ENCODE assay signal across 28 mouse cellular contexts in the genomic region with DNA sequence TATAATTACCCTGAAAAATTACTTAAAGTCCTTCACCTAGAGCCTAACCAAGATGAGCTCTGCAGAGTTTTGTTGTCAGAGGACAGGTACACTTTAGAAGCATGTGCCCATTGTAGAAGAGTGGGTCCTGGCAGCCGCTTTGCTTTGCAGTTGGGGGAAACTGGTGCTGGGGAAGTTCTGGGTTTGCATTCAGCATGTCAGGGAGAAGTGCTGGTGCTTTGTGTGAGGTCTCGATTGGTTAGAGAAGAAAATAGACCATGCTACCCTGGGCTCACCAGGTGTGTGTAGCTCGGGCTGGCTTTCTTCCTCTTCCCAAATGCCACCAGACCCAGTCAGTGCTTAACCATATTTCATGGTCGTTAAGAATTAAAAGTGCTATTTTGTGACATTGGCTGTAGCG. TPM values are rescaled to one million over a fixed set of nuclear protein-coding genes. Genes with fewer than 3 reads are reported as not detected.
DNase-seq lines count a peak whose midpoint lies in the region; ATAC-seq and TF ChIP-seq lines count a peak whose summit lies in the region.
"Had no signal": no experiment of that assay in that cellular context is flagged by ENCODE, and none has a peak within 500 bp of the region (broad histone marks: within the 10 kb centered on the region; RNA-seq: fewer than 3 reads in every experiment).

No protein-coding gene starts in this region.

- no peaks in the 10 kb centered on the region for H3K27me3 ChIP-seq in thymus, adult 2 months (ENCODE audit: control insufficient read depth, insufficient read depth, low read length)
- no peaks in the 10 kb centered on the region for H3K27me3 ChIP-seq in intestine, embryonic 14.5 days (replicated peaks; ENCODE audit: control insufficient read depth, insufficient read depth, low read length)
- H3K27me3 ChIP-seq in intestine, embryonic 16.5 days (replicated peaks; ENCODE audit: control insufficient read depth, insufficient read depth, low read length) = no peaks in the 10 kb centered on the region
- no peaks in the 10 kb centered on the region for H3K27me3 ChIP-seq in small intestine, adult 2 months (ENCODE audit: control insufficient read depth, insufficient read depth, low read length)
- no peaks in the 10 kb centered on the region for H3K27me3 ChIP-seq in heart, embryonic 11.5 days (ENCODE audit: control insufficient read depth, insufficient read depth, low read length)
- no peaks in the 10 kb centered on the region for H3K27me3 ChIP-seq in midbrain, embryonic 15.5 days (replicated peaks)
- H3K27me3 ChIP-seq: embryonic facial prominence, embryonic 13.5 days; embryonic facial prominence, embryonic 15.5 days; forebrain, embryonic 12.5 days; Patski had no signal

- intact Hi-C loops in gastrocnemius, adult 2 months (cut with DNase I) = no loop called here

- no peak for TF ChIP-seq CTCF in thymus, adult 2 months (IDR thresholded peaks at IDR 0.05; ENCODE audit: borderline replicate concordance, control insufficient read depth, extremely low read depth, insufficient read depth, low read length, poor library complexity)
- TF ChIP-seq CTCF in small intestine, adult 2 months (IDR thresholded peaks at IDR 0.05; ENCODE audit: extremely low read depth, insufficient read length, insufficient replicate concordance, low read depth, low read length) = no peak
- TF ChIP-seq CTCF in gastrocnemius, adult 2 months (IDR thresholded peaks at IDR 0.05) = no peak

- H3K4me2 ChIP-seq in intestine, embryonic 14.5 days (ENCODE audit: low read length) = no peak overlapping the region
- H3K4me2 ChIP-seq in intestine, embryonic 16.5 days (ENCODE audit: low read depth, low read length) = no peak overlapping the region
- no peak overlapping the region for H3K4me2 ChIP-seq in heart, embryonic 11.5 days
- H3K4me2 ChIP-seq in midbrain, embryonic 15.5 days = no peak overlapping the region
- H3K4me2 ChIP-seq: embryonic facial prominence, embryonic 13.5 days; embryonic facial prominence, embryonic 15.5 days; forebrain, embryonic 12.5 days had no signal

- WGBS in thymus, adult 2 months = 43% methylated on average over 5 of the region's 5 CpGs
- 63% methylated on average over 5 of the region's 5 CpGs for WGBS in intestine, embryonic 14.5 days
- 51% methylated on average over 5 of the region's 5 CpGs for WGBS in intestine, embryonic 16.5 days
- 26% methylated on average over 5 of the region's 5 CpGs for WGBS in small intestine, adult 2 months
- WGBS in heart, embryonic 11.5 days (ENCODE audit: insufficient replicate concordance) = 76% methylated on average over 5 of the region's 5 CpGs
- 81% methylated on average over 5 of the region's 5 CpGs for WGBS in midbrain, embryonic 15.5 days

- no peaks in the 10 kb centered on the region for H3K36me3 ChIP-seq in thymus, adult 2 months (ENCODE audit: control insufficient read depth, insufficient read depth, low read length)
- no peaks in the 10 kb centered on the region for H3K36me3 ChIP-seq in intestine, embryonic 14.5 days (ENCODE audit: control insufficient read depth, insufficient read depth, low read length)
- H3K36me3 ChIP-seq in intestine, embryonic 16.5 days (ENCODE audit: control insufficient read depth, insufficient read depth, low read length) = no peaks in the 10 kb centered on the region
- no peaks in the 10 kb centered on the region for H3K36me3 ChIP-seq in small intestine, adult 2 months (ENCODE audit: control insufficient read depth, insufficient read depth, low read length)
- no peaks in the 10 kb centered on the region for H3K36me3 ChIP-seq in heart, embryonic 11.5 days (ENCODE audit: control insufficient read depth, insufficient read depth, low read length)
- H3K36me3 ChIP-seq in midbrain, embryonic 15.5 days (replicated peaks) = no peaks in the 10 kb centered on the region
- H3K36me3 ChIP-seq: embryonic facial prominence, embryonic 13.5 days; embryonic facial prominence, embryonic 15.5 days; forebrain, embryonic 10.5 days; forebrain, embryonic 12.5 days; G1E had no signal

- no peak overlapping the region for H3K4me3 ChIP-seq in thymus, adult 2 months (ENCODE audit: control insufficient read depth, insufficient read depth, low read length)
- H3K4me3 ChIP-seq in intestine, embryonic 14.5 days (ENCODE audit: low read depth, low read length) = no peak overlapping the region
- no peak overlapping the region for H3K4me3 ChIP-seq in intestine, embryonic 16.5 days (ENCODE audit: low read length)
- H3K4me3 ChIP-seq in small intestine, adult 2 months (ENCODE audit: low read depth, low read length) = no peak overlapping the region
- H3K4me3 ChIP-seq in gastrocnemius, adult 2 months = no peak overlapping the region
- no peak overlapping the region for H3K4me3 ChIP-seq in heart, embryonic 11.5 days (ENCODE audit: low read depth, low read length)
- H3K4me3 ChIP-seq in midbrain, embryonic 15.5 days = no peak overlapping the region
- H3K4me3 ChIP-seq: embryonic facial prominence, embryonic 13.5 days; embryonic facial prominence, embryonic 15.5 days; erythroblast, embryonic 14.5 days; forebrain, embryonic 10.5 days; forebrain, embryonic 12.5 days had no signal

- no peak overlapping the region for H3K9ac ChIP-seq in intestine, embryonic 14.5 days (ENCODE audit: low read length)
- no peak overlapping the region for H3K9ac ChIP-seq in intestine, embryonic 16.5 days (ENCODE audit: low read depth, low read length)
- no peak overlapping the region for H3K9ac ChIP-seq in heart, embryonic 11.5 days (ENCODE audit: low read depth, low read length)
- H3K9ac ChIP-seq in midbrain, embryonic 15.5 days = no peak overlapping the region
- H3K9ac ChIP-seq: embryonic facial prominence, embryonic 13.5 days; embryonic facial prominence, embryonic 15.5 days; forebrain, embryonic 12.5 days had no signal

- ATAC-seq in intestine, embryonic 14.5 days (replicated peaks; ENCODE audit: low FRiP score, low TSS enrichment, low read depth) = no peak
- no peak for ATAC-seq in intestine, embryonic 16.5 days
- ATAC-seq in heart, embryonic 11.5 days (replicated peaks; ENCODE audit: insufficient number of reproducible peaks, low FRiP score, low TSS enrichment) = no peak
- ATAC-seq in midbrain, embryonic 15.5 days (replicated peaks) = no peak
- ATAC-seq: activated CD4-positive, CD25-positive, alpha-beta regulatory T cell, adult 4 months; forebrain, embryonic 14.5 days; forebrain, embryonic 16.5 days; Patski had no signal

- DNase-seq in thymus, adult 2 months = no peak
- DNase-seq in thymus, postnatal 10 days (ENCODE audit: low spot score in 2 of 2) = no peak
- DNase-seq in intestine, embryonic 14.5 days (ENCODE audit: low spot score) = peak; percentile 38
- DNase-seq in gastrocnemius, adult 2 months = no peak
- DNase-seq: adrenal gland, adult 2 months; adrenal gland, postnatal 10 days; adrenal gland, postnatal 25 days; cerebellum, adult 11 months; cerebellum, adult 18-20 months; cerebellum, adult 8-10 months; cerebellum, adult 9-11 months; cerebellum, postnatal 14 days; cerebellum, postnatal 36 days; embryo, embryonic 11 days had no signal

- peaks cover 7% of the 10 kb centered on the region for H3K4me1 ChIP-seq in thymus, adult 2 months (replicated peaks; ENCODE audit: control insufficient read depth, insufficient read depth, low read length)
- H3K4me1 ChIP-seq in intestine, embryonic 14.5 days (replicated peaks; ENCODE audit: control insufficient read depth, insufficient read depth, low read length) = peaks cover 15% of the 10 kb centered on the region
- peaks cover 28% of the 10 kb centered on the region for H3K4me1 ChIP-seq in intestine, embryonic 16.5 days (ENCODE audit: control insufficient read depth, insufficient read depth, low read length)
- peaks cover 27% of the 10 kb centered on the region; the same call in 1 of the 2 replicates for H3K4me1 ChIP-seq in small intestine, adult 2 months (ENCODE audit: control insufficient read depth, insufficient read depth, insufficient read length, low read length)
- peaks cover 43% of the 10 kb centered on the region for H3K4me1 ChIP-seq in heart, embryonic 11.5 days (ENCODE audit: control insufficient read depth, insufficient read depth, low read length)
- H3K4me1 ChIP-seq in midbrain, embryonic 15.5 days = no peaks in the 10 kb centered on the region
- H3K4me1 ChIP-seq: embryonic facial prominence, embryonic 15.5 days had no signal

- no peaks in the 10 kb centered on the region for H3K9me3 ChIP-seq in intestine, embryonic 14.5 days (ENCODE audit: control insufficient read depth, low read length)
- no peaks in the 10 kb centered on the region for H3K9me3 ChIP-seq in intestine, embryonic 16.5 days (ENCODE audit: control insufficient read depth, low read length)
- H3K9me3 ChIP-seq in heart, embryonic 11.5 days (replicated peaks; ENCODE audit: control insufficient read depth, low read length) = no peaks in the 10 kb centered on the region
- no peaks in the 10 kb centered on the region for H3K9me3 ChIP-seq in midbrain, embryonic 15.5 days
- H3K9me3 ChIP-seq: embryonic facial prominence, embryonic 13.5 days; embryonic facial prominence, embryonic 15.5 days; forebrain, embryonic 10.5 days; forebrain, embryonic 12.5 days; G1E had no signal

- TF ChIP-seq POLR2A in thymus, adult 2 months (IDR thresholded peaks at IDR 0.05; ENCODE audit: control insufficient read depth, extremely low read depth, insufficient read depth, low read length, poor library complexity) = no peak
- TF ChIP-seq POLR2A in small intestine, adult 2 months (IDR thresholded peaks at IDR 0.05; ENCODE audit: low read depth, low read length) = no peak

- H3K27ac ChIP-seq in thymus, adult 2 months (ENCODE audit: control insufficient read depth, insufficient read depth, low read length) = peak overlapping the region; percentile 8; the same call in 1 of the 2 replicates
- H3K27ac ChIP-seq in intestine, embryonic 14.5 days (ENCODE audit: low read depth) = peak overlapping the region; percentile 5; the same call in 1 of the 2 replicates
- H3K27ac ChIP-seq in intestine, embryonic 16.5 days (ENCODE audit: low read length) = peak overlapping the region; percentile 48
- H3K27ac ChIP-seq in small intestine, adult 2 months (ENCODE audit: insufficient read depth, low read depth, low read length) = peak overlapping the region; percentile 4; the same call in 1 of the 2 replicates
- no peak overlapping the region for H3K27ac ChIP-seq in gastrocnemius, adult 2 months
- no peak overlapping the region for H3K27ac ChIP-seq in heart, embryonic 11.5 days (ENCODE audit: low read depth, low read length)
- H3K27ac ChIP-seq in midbrain, embryonic 15.5 days = no peak overlapping the region
- H3K27ac ChIP-seq: embryonic facial prominence, embryonic 13.5 days; embryonic facial prominence, embryonic 15.5 days; forebrain, embryonic 10.5 days; forebrain, embryonic 12.5 days had no signal

RNA-seq across cellular contexts. Expression of gene Pcnx, which starts 25.2 kb away (rescaled TPM):
- 49.0 and 56.8 TPM in 2 replicates for polyA plus RNA-seq in thymus, adult 2 months (2012; rRNA removed)
- polyA plus RNA-seq in intestine, embryonic 14.5 days (2014; fragmentation: Nextera tagmentation; extraction: Ambion mirVana) = 18.2 and 23.6 TPM in 2 replicates
- polyA plus RNA-seq in intestine, embryonic 16.5 days (2015; fragmentation: Nextera tagmentation; extraction: Ambion mirVana) = 6.3 and 10.3 TPM in 2 replicates
- 13.0 and 29.1 TPM in 2 replicates for polyA plus RNA-seq in small intestine, adult 2 months (2012; rRNA removed)
- 10 to 100 TPM; 50.3 to 51.3 TPM for total RNA-seq in gastrocnemius, adult 2 months (2021)
- 13.9 and 16.2 TPM in 2 replicates for polyA plus RNA-seq in heart, embryonic 11.5 days (2014; fragmentation: Nextera tagmentation; extraction: Ambion mirVana)
- polyA plus RNA-seq in midbrain, embryonic 15.5 days (2015; fragmentation: Nextera tagmentation; extraction: Ambion mirVana) = 9.3 and 12.2 TPM in 2 replicates
- polyA plus RNA-seq: G1E had no signal

Comparison
In these comparisons a context has a peak if more than half of its experiments do, and no peak if none do; other contexts are left out.
1. H3K27ac ChIP-seq: peak in thymus, adult 2 months (single experiment), intestine, embryonic 14.5 days (single experiment), intestine, embryonic 16.5 days (single experiment) and small intestine, adult 2 months (single experiment); none in gastrocnemius, adult 2 months (single experiment), heart, embryonic 11.5 days (single experiment) and midbrain, embryonic 15.5 days (single experiment).